Mouse (Mus musculus) adrenal gland, postnatal 25 days (tissue): ENCODE measurements around the gene Cacna1s. TPM values are rescaled to one million over a fixed set of nuclear protein-coding genes. Genes with fewer than 3 reads are reported as not detected.

Experiments used
- DNase-seq: peaks from one replicate; pipeline ENCODE4 v3.0.0; 2021; ENCODE audit warnings: mixed read lengths
- total RNA-seq: library from RNA; stranded (reverse); gene quantifications from 2 replicates; pipeline ENCODE4 v1.2.3, GENCODE M21; 2021

Gene Cacna1s
- total RNA-seq, 1 experiment from 2014 or later, result 0.21 TPM

GRCm38 (mm10) chr1:136138191-136138830 lies 85.8 kb downstream of the Cacna1s start:
- no peak for DNase-seq

DNA sequence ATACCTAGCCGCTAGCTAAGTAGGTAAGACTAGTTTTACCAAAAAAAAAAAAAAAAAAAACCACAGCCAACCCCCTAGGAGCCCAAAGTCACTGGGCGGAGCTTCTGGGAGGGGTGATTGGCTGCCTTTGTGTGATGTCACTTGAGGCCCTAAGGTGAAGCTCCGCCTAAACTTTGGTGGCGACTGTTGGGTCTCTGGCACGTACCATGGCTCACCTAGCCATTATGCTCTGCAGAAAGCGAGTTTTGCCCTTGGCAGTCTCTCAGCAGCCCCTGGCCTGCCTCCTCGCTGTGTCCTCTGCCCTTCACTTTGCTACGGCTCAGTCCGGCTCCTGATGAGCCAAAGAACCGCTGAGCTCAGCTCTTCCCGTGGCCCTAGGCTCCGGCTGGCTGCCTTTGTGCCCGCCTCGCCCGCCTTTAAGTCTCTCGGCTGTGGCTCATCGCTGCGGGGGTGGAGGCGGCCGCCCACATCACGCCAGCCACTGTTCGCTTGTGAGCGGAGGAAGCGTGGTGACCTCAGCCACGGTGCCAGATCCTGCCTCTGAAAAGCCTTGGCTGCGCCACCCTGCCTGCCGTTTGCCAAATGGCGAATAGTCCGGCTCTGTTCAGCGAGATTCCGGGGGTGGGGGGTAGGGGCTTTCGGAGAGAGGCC lies 87.6 kb downstream of the Cacna1s start:
- peak; percentile 85 for DNase-seq

DNA sequence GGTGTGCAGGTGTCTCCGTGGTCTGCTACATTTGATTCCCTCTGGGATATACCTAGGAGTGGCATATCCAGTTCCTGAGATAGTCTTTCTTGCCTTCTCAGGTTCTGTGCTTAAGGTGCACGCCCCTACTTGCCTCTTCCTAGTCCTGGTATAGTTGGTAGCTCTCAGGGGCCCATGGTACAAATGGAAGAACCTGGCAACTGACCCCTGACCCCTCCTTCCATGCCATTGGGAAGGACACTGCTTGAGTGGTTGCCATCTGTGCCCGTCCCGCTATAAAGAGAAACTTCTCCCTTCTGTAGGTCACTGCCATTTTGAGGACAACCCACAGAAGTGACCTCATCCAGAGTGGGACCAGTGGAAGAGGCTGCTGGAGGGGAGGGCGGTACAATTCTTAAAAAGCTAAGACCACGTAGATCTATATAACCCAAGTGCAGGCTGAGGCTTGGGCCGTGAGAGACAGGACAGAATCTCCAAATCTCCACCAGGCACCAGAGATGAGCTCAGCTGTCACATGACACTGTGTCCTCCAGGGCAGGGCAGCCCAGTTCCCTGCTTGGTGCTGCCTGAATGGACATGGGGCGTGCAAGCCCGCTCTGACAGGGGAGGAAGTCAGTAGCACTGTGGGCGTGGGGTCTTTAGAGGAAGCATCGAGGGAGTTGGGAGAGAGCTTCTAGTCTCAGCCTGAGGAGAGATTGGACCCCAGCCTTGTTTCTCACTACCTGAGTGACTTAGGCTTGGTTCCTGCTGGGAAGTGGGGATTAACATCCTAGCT lies 88.8 kb downstream of the Cacna1s start:
- no peak for DNase-seq

- DNase-seq, result no peak
Measured at GRCm38 (mm10) chr1:136142336-136142735, 89.8 kb downstream of the Cacna1s start.

- no peak for DNase-seq
Measured at GRCm38 (mm10) chr1:136143514-136143913, 91.0 kb downstream of the Cacna1s start.

DNA sequence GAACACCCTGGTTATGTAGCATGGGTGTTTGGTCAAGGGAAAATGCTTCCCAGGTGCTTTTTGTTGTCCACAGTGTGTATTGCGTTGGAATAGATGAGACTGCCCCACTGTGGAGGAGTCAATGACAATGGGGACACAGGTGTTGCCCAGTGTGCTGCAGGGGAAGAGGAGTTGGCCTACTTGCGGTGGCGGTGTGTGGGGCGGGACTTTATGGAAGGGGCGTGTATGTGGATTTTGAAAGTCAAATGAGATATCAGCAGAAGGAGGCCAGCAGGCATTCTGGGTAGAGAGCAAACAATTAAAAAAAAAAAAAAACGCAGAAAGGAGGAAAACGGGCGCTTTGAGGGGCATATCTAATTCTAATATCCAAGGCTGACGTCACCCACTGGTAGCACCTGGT lies 97.2 kb downstream of the Cacna1s start:
- DNase-seq, result no peak

DNA sequence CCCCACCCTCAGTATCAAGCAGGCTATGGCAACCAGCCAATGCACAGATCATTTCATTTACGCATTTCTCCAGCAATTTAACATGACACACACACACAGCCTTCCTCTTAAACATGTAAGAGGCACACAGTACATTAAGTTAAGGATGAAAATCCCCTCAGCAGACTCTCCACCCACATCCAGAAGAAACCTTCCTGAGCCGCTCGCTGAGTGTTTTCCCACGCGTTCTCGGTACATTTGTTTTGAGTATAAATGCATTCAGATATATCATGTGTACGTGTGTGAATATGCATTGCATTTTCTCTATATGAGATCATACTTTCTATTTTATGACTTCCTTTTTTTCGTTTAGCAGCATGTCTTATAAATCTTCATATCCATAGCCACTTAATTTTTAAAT lies 98.8 kb downstream of the Cacna1s start:
- no peak for DNase-seq

DNA sequence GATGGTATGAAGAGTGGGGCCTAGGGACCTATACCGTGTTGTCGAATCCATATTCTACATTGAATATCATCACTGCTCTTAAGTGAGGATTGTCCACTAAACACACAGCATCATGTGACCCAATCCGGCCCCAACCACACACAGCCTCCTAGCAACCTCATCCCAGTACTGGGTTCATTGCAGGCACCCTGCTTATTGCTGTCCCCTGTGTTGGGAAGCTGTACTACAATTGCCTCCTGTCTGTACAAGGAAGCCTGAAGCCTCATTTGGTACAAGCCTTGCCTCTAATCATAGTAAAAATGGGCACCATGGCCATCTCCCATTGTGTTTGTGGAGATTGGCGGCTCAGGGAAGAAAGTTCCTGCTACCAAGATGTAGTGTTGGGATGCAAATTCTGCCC lies 103.8 kb downstream of the Cacna1s start:
- no peak for DNase-seq

GRCm38 (mm10) chr1:136156951-136157350 lies 104.4 kb downstream of the Cacna1s start:
- no peak for DNase-seq

GRCm38 (mm10) chr1:136159830-136160229 lies 107.3 kb downstream of the Cacna1s start:
- DNase-seq, result no peak

- DNase-seq, result no peak
Measured at GRCm38 (mm10) chr1:136160297-136160696, 107.7 kb downstream of the Cacna1s start.

GRCm38 (mm10) chr1:136160930-136161329 lies 108.4 kb downstream of the Cacna1s start:
- no peak for DNase-seq

DNA sequence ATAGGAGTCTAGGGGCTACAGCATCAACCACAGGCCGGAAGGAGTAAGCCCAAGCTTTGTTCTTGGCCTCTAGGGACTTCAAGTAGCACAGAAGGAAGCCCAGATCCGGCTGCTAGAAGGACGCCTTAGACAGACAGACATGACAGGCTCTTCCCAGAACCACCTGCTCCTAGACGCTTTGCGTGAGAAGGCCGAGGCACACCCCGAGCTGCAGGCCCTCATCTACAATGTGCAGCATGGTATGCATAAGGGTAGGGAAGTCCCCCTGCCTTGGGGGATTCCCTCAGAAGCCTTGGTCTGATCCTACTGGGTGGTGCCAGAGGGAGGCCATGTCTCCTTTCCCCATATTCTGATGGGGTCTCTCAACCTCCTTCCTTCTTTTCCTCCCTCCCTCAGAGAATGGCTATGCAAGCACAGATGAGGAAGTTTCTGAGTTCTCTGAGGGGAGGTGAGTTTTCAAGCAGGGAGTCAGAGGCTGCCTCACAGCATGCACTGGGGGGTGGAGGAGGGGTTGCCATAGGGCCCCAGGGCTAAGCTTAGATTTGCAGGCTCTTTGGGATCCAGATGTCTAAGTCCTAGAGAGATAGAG lies 108.9 kb downstream of the Cacna1s start:
- DNase-seq, result no peak

DNA sequence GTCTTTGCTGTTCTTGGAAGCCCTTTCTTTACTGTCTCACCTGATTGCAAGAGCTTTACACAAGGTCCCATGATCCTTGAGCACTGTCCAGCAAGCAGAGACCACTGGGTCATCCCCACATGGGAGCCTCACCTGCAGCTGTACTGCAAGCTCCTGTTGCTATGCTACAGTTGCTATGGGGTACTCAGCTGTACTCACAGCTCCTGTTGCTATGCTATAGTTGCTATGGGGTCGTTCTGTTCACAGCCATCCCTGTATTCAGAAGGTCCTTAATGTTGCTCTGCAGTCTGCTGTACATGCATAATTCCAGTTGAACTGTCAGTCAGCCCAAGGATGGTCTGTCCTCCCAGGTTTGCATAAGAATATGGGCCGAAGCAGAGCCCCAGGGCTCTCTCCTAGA lies 112.9 kb downstream of the Cacna1s start:
- no peak for DNase-seq

GRCm38 (mm10) chr1:136167657-136168056 lies 115.1 kb downstream of the Cacna1s start:
- DNase-seq, result no peak

Other genes starting within 250 kb of the Cacna1s start
- gene Lad1, start 234.2 kb upstream of the Cacna1s start, total RNA-seq, result not detected in 2 replicates
- 0.95 and 2.2 TPM in 2 replicates for gene Tnnt2, start 216.4 kb upstream of the Cacna1s start, total RNA-seq
- gene Pkp1, start 133.5 kb upstream of the Cacna1s start, total RNA-seq, result not detected in 2 replicates
- gene Igfn1, start 46.4 kb upstream of the Cacna1s start, total RNA-seq, result 0.18 TPM in 1 of 2 replicates, not detected in the other
- 33.5 and 41.0 TPM in 2 replicates for gene Tmem9, start 44.6 kb upstream of the Cacna1s start, total RNA-seq
- not detected in 2 replicates for gene Ascl5, start 1.9 kb upstream of the Cacna1s start, total RNA-seq
- 3.2 and 4.6 TPM in 2 replicates for gene Kif21b, start 78.6 kb downstream of the Cacna1s start, total RNA-seq
- not detected in 2 replicates for gene Mroh3, start 160.1 kb downstream of the Cacna1s start, total RNA-seq
- not detected in 2 replicates for gene Inava, start 181.5 kb downstream of the Cacna1s start, total RNA-seq
- not detected in 2 replicates for gene Gpr25, start 208.1 kb downstream of the Cacna1s start, total RNA-seq